Mouse (Mus musculus) MEL (cell line): Measurements from ENCODE around the gene Nme2. TPM values are rescaled to one million over a fixed set of nuclear protein-coding genes. Genes with fewer than 3 reads are reported as not detected.

Source experiments
- DNase-seq: peaks from one replicate; pipeline ENCODE4 v3.0.0; 2011; ENCODE audit warnings: low read depth, low spot score
- H3K27ac ChIP-seq: 2 replicates; pipeline ENCODE4 v1.5.1; 2012; ENCODE audit warnings: low read depth, mild to moderate bottlenecking, control low read depth, low read length, moderate library complexity; ENCODE audit not compliant: control insufficient read depth
- H3K27me3 ChIP-seq, 2 experiments: fragments of 150-350 bp in 1 of 2; sonication (generic) in 1 of 2; 2 replicates each; pipeline ENCODE4 v1.6.1; 2012; ENCODE audit warnings: low read length in 2 of 2, mild to moderate bottlenecking in 2 of 2, improper control_type of control experiment in 1 of 2, moderate library complexity in 1 of 2; ENCODE audit not compliant: insufficient read depth in 2 of 2, control insufficient read depth in 1 of 2
- H3K36me3 ChIP-seq, 2 experiments: 2 replicates each; pipeline ENCODE4 v1.6.1; 2012 to 2014; ENCODE audit warnings: low read length in 2 of 2, improper control_type of control experiment in 1 of 2, inconsistent platforms in 1 of 2, mild to moderate bottlenecking in 1 of 2; ENCODE audit not compliant: insufficient read depth in 2 of 2, control insufficient read depth in 1 of 2
- H3K4me1 ChIP-seq, 2 experiments: fragments of 150-350 bp in 1 of 2; sonication (generic) in 1 of 2; 2 replicates each; pipeline ENCODE4 v1.6.1; 2012; ENCODE audit warnings: low read length in 2 of 2, improper control_type of control experiment in 1 of 2, mild to moderate bottlenecking in 1 of 2; ENCODE audit not compliant: insufficient read depth in 2 of 2, control insufficient read depth in 1 of 2
- H3K4me3 ChIP-seq, 2 experiments: fragments of 150-350 bp in 1 of 2; sonication (generic) in 1 of 2; 2 replicates each; pipeline ENCODE4 v1.5.1; 2012; ENCODE audit warnings: low read depth in 2 of 2, low read length in 2 of 2, mild to moderate bottlenecking in 2 of 2, moderate library complexity in 2 of 2, control low read depth in 1 of 2, improper control_type of control experiment in 1 of 2; ENCODE audit not compliant: control insufficient read depth in 1 of 2, insufficient read depth in 1 of 2
- H3K79me2 ChIP-seq: 2 replicates; pipeline ENCODE4 v1.6.1; 2012; ENCODE audit warnings: mild to moderate bottlenecking, low read length, moderate library complexity; ENCODE audit not compliant: control insufficient read depth, poor library complexity, insufficient read depth
- H3K9ac ChIP-seq: 2 replicates; pipeline ENCODE4 v1.6.1; 2012; ENCODE audit warnings: low read depth, mild to moderate bottlenecking, control low read depth, low read length, moderate library complexity; ENCODE audit not compliant: control insufficient read depth, poor library complexity, severe bottlenecking
- H3K9me3 ChIP-seq: fragments of 150-350 bp; sonication (generic); replicated peaks from 2 replicates; pipeline ENCODE4 v1.6.1; 2012; ENCODE audit warnings: mild to moderate bottlenecking, low read length, improper control_type of control experiment, moderate library complexity; ENCODE audit not compliant: insufficient read depth
- BHLHE40 ChIP-seq: IDR thresholded peaks from 2 replicates; pipeline ENCODE4 v1.6.1; 2012; ENCODE audit warnings: low read depth, mild to moderate bottlenecking, inconsistent platforms, low read length, improper control_type of control experiment, borderline replicate concordance
- CHD2 ChIP-seq: IDR thresholded peaks from 2 replicates; pipeline ENCODE4 v1.6.1; 2011; ENCODE audit warnings: low read length, improper control_type of control experiment
- CTCF ChIP-seq, 3 experiments: IDR thresholded peaks in 2 of 3; conservative IDR thresholded peaks in 1 of 3; 2 replicates each; pipeline ENCODE4 v1.5.1; 2011 to 2012; ENCODE audit warnings: low read length in 3 of 3, low read depth in 2 of 3, mild to moderate bottlenecking in 2 of 3, improper control_type of control experiment in 1 of 3, inconsistent platforms in 1 of 3, mixed read lengths in 1 of 3, moderate library complexity in 1 of 3; ENCODE audit not compliant: control insufficient read depth in 1 of 3, insufficient read depth in 1 of 3, poor library complexity in 1 of 3, severe bottlenecking in 1 of 3
- E2F4 ChIP-seq: IDR thresholded peaks from 2 replicates; pipeline ENCODE4 v1.6.1; 2011; ENCODE audit warnings: low read depth, low read length, improper control_type of control experiment, borderline replicate concordance
- ELF1 ChIP-seq: IDR thresholded peaks from 2 replicates; pipeline ENCODE4 v1.6.1; 2014; ENCODE audit warnings: low read depth, mild to moderate bottlenecking, inconsistent platforms, low read length, improper control_type of control experiment, moderate library complexity
- ETS1 ChIP-seq: IDR thresholded peaks from 2 replicates; pipeline ENCODE4 v1.6.1; 2012; ENCODE audit warnings: low read depth, mild to moderate bottlenecking, inconsistent platforms, low read length, improper control_type of control experiment, moderate library complexity
- GABPA ChIP-seq: IDR thresholded peaks from 2 replicates; pipeline ENCODE4 v1.6.1; 2012; ENCODE audit warnings: low read depth, mild to moderate bottlenecking, inconsistent platforms, low read length, improper control_type of control experiment, moderate library complexity
- GATA1 ChIP-seq: IDR thresholded peaks from 2 replicates; pipeline ENCODE4 v1.6.1; 2011; ENCODE audit warnings: low read depth, low read length, improper control_type of control experiment
- HCFC1 ChIP-seq: IDR thresholded peaks from 2 replicates; pipeline ENCODE4 v1.6.1; 2012; ENCODE audit warnings: low read depth, mild to moderate bottlenecking, inconsistent platforms, low read length, improper control_type of control experiment, moderate library complexity
- JUND ChIP-seq: IDR thresholded peaks from 2 replicates; pipeline ENCODE4 v1.6.1; 2011; ENCODE audit warnings: low read depth, mild to moderate bottlenecking, improper control_type of control experiment, low read length
- KAT2A ChIP-seq: conservative IDR thresholded peaks from 2 replicates; pipeline ENCODE4 v1.6.1; 2012; ENCODE audit warnings: low read depth, low read length, improper control_type of control experiment, inconsistent platforms
- MAFK ChIP-seq: IDR thresholded peaks from 2 replicates; pipeline ENCODE4 v1.6.1; 2011; ENCODE audit warnings: low read depth, mild to moderate bottlenecking, low read length, improper control_type of control experiment, borderline replicate concordance
- MAZ ChIP-seq: IDR thresholded peaks from 2 replicates; pipeline ENCODE4 v1.6.1; 2012; ENCODE audit warnings: low read depth, mild to moderate bottlenecking, inconsistent platforms, low read length, improper control_type of control experiment
- MEF2A ChIP-seq: IDR thresholded peaks from 2 replicates; pipeline ENCODE4 v1.6.1; 2014; ENCODE audit warnings: low read depth, mild to moderate bottlenecking, inconsistent platforms, low read length, improper control_type of control experiment; ENCODE audit not compliant: poor library complexity, insufficient replicate concordance, severe bottlenecking; ENCODE audit errors: extremely low read depth
- MXI1 ChIP-seq: IDR thresholded peaks from 2 replicates; pipeline ENCODE4 v1.6.1; 2011; ENCODE audit warnings: mild to moderate bottlenecking, low read depth, low read length, improper control_type of control experiment
- MYC ChIP-seq: IDR thresholded peaks from 2 replicates; pipeline ENCODE4 v1.6.1; 2011; ENCODE audit warnings: low read depth, mild to moderate bottlenecking, low read length, improper control_type of control experiment, moderate library complexity
- NELFE ChIP-seq: IDR thresholded peaks from 2 replicates; pipeline ENCODE4 v1.6.1; 2011; ENCODE audit warnings: low read depth, low read length, improper control_type of control experiment
- POLR2A ChIP-seq, 2 experiments: IDR thresholded peaks; 2 replicates each; pipeline ENCODE4 v1.6.1; 2011 to 2012; ENCODE audit warnings: low read length in 2 of 2, mild to moderate bottlenecking in 2 of 2, control low read depth in 1 of 2, improper control_type of control experiment in 1 of 2, low read depth in 1 of 2, moderate library complexity in 1 of 2; ENCODE audit not compliant: control insufficient read depth in 1 of 2, insufficient read depth in 1 of 2, poor library complexity in 1 of 2
- POLR2AphosphoS2 ChIP-seq: IDR thresholded peaks from 2 replicates; pipeline ENCODE4 v1.6.1; 2011; ENCODE audit warnings: low read length, improper control_type of control experiment
- POLR2AphosphoS5 ChIP-seq: IDR thresholded peaks from 2 replicates; pipeline ENCODE4 v1.6.1; 2012; ENCODE audit warnings: low read depth, borderline replicate concordance, mild to moderate bottlenecking, inconsistent platforms, low read length, moderate library complexity, mixed read lengths
- RAD21 ChIP-seq: IDR thresholded peaks from 2 replicates; pipeline ENCODE4 v1.6.1; 2011; ENCODE audit warnings: mild to moderate bottlenecking, low read depth, low read length, improper control_type of control experiment
- RCOR1 ChIP-seq: IDR thresholded peaks from 2 replicates; pipeline ENCODE4 v1.6.1; 2012; ENCODE audit warnings: low read depth, mild to moderate bottlenecking, inconsistent platforms, low read length, improper control_type of control experiment
- SIN3A ChIP-seq: IDR thresholded peaks from 2 replicates; pipeline ENCODE4 v1.6.1; 2012; ENCODE audit warnings: low read length, improper control_type of control experiment, inconsistent platforms
- SMC3 ChIP-seq: IDR thresholded peaks from 2 replicates; pipeline ENCODE4 v1.6.1; 2011; ENCODE audit warnings: low read depth, low read length, improper control_type of control experiment
- TAL1 ChIP-seq: IDR thresholded peaks from 2 replicates; pipeline ENCODE4 v1.6.1; 2012; ENCODE audit warnings: mild to moderate bottlenecking, inconsistent platforms, low read length, moderate library complexity, mixed read lengths
- TCF12 ChIP-seq: IDR thresholded peaks from 2 replicates; pipeline ENCODE4 v1.6.1; 2014; ENCODE audit warnings: low read depth, mild to moderate bottlenecking, inconsistent platforms, low read length, improper control_type of control experiment, moderate library complexity
- UBTF ChIP-seq: IDR thresholded peaks from 2 replicates; pipeline ENCODE4 v1.6.1; 2012; ENCODE audit warnings: low read depth, mild to moderate bottlenecking, inconsistent platforms, low read length, improper control_type of control experiment, moderate library complexity, borderline replicate concordance; ENCODE audit not compliant: insufficient read depth
- USF1 ChIP-seq: IDR thresholded peaks from 2 replicates; pipeline ENCODE4 v1.6.1; 2014; ENCODE audit warnings: low read depth, mild to moderate bottlenecking, inconsistent platforms, low read length, improper control_type of control experiment, moderate library complexity
- USF2 ChIP-seq, 2 experiments: IDR thresholded peaks; 2 replicates each; pipeline ENCODE4 v1.6.1; 2011 to 2012; ENCODE audit warnings: improper control_type of control experiment in 2 of 2, low read length in 2 of 2, borderline replicate concordance in 1 of 2, inconsistent platforms in 1 of 2, low read depth in 1 of 2, mild to moderate bottlenecking in 1 of 2; ENCODE audit not compliant: insufficient read depth in 1 of 2
- ZC3H11A ChIP-seq: IDR thresholded peaks from 2 replicates; pipeline ENCODE4 v1.6.1; 2012; ENCODE audit warnings: low read depth, mild to moderate bottlenecking, inconsistent platforms, low read length, improper control_type of control experiment
- ZMIZ1 ChIP-seq: IDR thresholded peaks from 2 replicates; pipeline ENCODE4 v1.6.1; 2012; ENCODE audit warnings: low read depth, mild to moderate bottlenecking, inconsistent platforms, low read length, improper control_type of control experiment, moderate library complexity
- ZNF384 ChIP-seq: IDR thresholded peaks from 2 replicates; pipeline ENCODE4 v1.6.1; 2012; ENCODE audit warnings: low read depth, mild to moderate bottlenecking, inconsistent platforms, low read length, improper control_type of control experiment
- polyA plus RNA-seq, 2 experiments: library from polyadenylated mRNA; stranded (reverse) in 1 of 2; unstranded in 1 of 2; fragments of >175 nt in 1 of 2; fragments of >200 nt in 1 of 2; gene quantifications; 2 replicates each; pipeline versions ENCODE4 v1.2.1 to v1.2.4; 2012; ENCODE audit warnings: low replicate concordance in 2 of 2, low read depth in 1 of 2; ENCODE audit not compliant: insufficient read length in 2 of 2, insufficient read depth in 1 of 2, missing spikeins in 1 of 2
- total RNA-seq: library from RNA; depleted of rRNA; stranded (reverse); fragments of 300-350 nt; gene quantifications from 2 replicates; pipeline ENCODE4 v1.2.3, GENCODE M21; 2012

Nme2 gene
- total and polyA plus RNA-seq, 3 experiments: 126 to 530 TPM; not detected in 1

DNA sequence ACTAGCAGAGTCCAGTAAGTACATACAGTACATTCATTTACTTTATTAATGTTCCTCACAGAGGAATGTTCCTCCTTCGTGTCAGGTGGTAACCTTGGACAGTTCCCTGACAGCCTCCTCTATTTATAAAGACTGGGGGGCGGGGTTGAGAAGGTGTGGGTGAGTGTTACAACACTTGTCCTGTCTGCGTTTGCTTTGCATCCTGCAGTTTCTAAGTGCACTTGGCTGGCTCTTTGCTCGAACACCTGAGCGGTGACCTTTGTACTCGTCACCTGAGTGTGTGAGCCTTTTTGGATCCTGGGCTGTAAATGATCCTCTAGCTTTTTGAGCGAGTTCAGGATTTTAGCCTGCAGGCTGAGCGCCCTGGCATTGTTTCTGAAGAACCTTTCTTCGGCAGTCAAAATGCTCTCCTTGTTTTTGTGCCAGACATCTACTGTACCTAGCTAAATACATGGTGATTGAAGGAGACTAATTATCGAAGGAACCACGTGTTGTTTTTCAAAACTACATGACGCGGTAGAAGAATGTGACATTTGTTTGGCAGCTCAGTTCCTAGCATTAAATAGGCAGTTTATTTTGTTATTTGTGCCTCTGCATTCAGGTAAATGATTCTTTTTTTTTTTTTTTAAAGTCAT lies 41.2 kb upstream of the Nme2 start (continued):
- 0 out of 2 replicates have a peak, but pooled peaks have one; percentile 6 for TF ChIP-seq MYC

DNA sequence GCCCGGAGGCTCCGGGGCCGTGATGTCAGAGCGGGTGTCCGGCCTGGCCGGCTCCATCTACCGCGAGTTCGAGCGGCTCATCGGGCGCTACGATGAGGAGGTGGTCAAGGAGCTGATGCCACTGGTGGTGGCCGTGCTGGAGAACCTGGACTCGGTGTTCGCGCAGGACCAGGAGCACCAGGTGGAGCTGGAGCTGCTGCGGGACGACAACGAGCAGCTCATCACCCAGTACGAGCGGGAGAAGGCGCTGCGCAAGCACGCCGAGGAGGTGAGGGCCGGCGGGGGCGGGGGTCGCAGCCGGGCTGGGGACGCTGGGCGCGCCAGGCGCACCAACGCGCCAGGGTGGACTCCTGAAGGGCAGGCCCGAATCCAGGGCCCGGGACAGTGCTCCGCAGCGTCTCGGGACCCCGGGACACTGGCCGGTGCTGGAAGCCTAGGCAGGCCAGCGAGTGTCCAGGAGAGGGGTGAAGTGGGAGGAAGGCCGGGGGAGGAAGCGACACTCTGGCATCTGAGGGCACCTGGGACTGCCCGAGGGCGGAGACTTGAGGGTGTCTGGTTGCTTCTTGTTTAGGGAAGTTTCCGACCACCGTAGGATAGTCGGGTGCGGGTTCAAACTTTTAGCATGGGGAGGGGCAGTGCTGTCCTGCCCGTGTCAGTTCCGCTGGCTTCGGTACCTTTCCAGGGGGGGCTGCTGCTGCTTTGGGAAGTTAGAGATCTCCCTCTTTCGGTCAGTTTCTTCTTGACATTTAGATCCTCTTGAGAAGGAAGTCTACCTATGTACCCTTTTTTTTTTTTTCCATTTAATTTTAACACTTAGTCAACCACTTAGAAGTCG lies 40.5 kb upstream of the Nme2 start:
- H3K4me3 ChIP-seq: peak overlapping the region; percentile 85 to 99
- peak overlapping the region; percentile 97 for H3K9ac ChIP-seq
- peaks cover 6 to 15% of the 10 kb centered on the region in 2 experiments for H3K4me1 ChIP-seq
- no peaks in the 10 kb centered on the region for H3K27me3 ChIP-seq
- H3K36me3 ChIP-seq: peaks cover 0 to 12% of the 10 kb centered on the region in 2 experiments; a peak in 2 of 4 replicates
- H3K79me2 ChIP-seq: peaks cover 44% of the 10 kb centered on the region
- peak; percentile 83 for DNase-seq
- no peaks in the 10 kb centered on the region for H3K9me3 ChIP-seq
- peak overlapping the region; percentile 67 for H3K27ac ChIP-seq
- TF ChIP-seq RAD21: no peak
- TF ChIP-seq ZMIZ1: no peak
- TF ChIP-seq TCF12: 0 out of 2 replicates have a peak, but pooled peaks have one; percentile 15
- TF ChIP-seq USF2 (IDR thresholded peaks at IDR 0.05; ENCODE audit: borderline replicate concordance in 1 of 2, insufficient read depth in 1 of 2, low read depth in 1 of 2, low read length in 2 of 2): no peak
- no peak for TF ChIP-seq HCFC1
- no peak; the same call in 1 of the 2 replicates for TF ChIP-seq MAZ
- no peak for TF ChIP-seq CHD2
- TF ChIP-seq NELFE: peak; percentile 38; the same call in 1 of the 2 replicates
- TF ChIP-seq POLR2AphosphoS2: no peak
- no peak for TF ChIP-seq ETS1
- TF ChIP-seq KAT2A: no peak
- TF ChIP-seq POLR2A (IDR thresholded peaks at IDR 0.05; ENCODE audit: control insufficient read depth in 1 of 2, insufficient read depth in 1 of 2, low read depth in 1 of 2, low read length in 2 of 2, poor library complexity in 1 of 2): no peak
- TF ChIP-seq MEF2A: no peak
- 0 out of 6 replicates have a peak, but pooled peaks of 1 of the 3 experiments have one; percentile 5 for TF ChIP-seq CTCF (IDR thresholded peaks at IDR 0.05 in 2 of 3, conservative IDR thresholded peaks at IDR 0.05 in 1 of 3; ENCODE audit: control insufficient read depth in 1 of 3, insufficient read depth in 1 of 3, low read depth in 2 of 3, low read length in 3 of 3, poor library complexity in 1 of 3, severe bottlenecking in 1 of 3)
- TF ChIP-seq UBTF: 0 out of 2 replicates have a peak, but pooled peaks have one; percentile 93
- no peak for TF ChIP-seq SIN3A
- peak; percentile 73 for TF ChIP-seq ZNF384
- TF ChIP-seq E2F4: no peak
- no peak for TF ChIP-seq GABPA
- no peak for TF ChIP-seq BHLHE40
- peak; percentile 66; the same call in 1 of the 2 replicates for TF ChIP-seq ELF1
- no peak for TF ChIP-seq MAFK
- no peak for TF ChIP-seq ZC3H11A
- TF ChIP-seq SMC3: no peak
- no peak for TF ChIP-seq JUND
- no peak for TF ChIP-seq USF1
- TF ChIP-seq GATA1: no peak
- 0 out of 2 replicates have a peak, but pooled peaks have one; percentile 16 for TF ChIP-seq MYC
- no peak for TF ChIP-seq TAL1
- no peak for TF ChIP-seq RCOR1
- TF ChIP-seq MXI1: 0 out of 2 replicates have a peak, but pooled peaks have one; percentile 15
- TF ChIP-seq POLR2AphosphoS5: no peak
